Comparison of ENCODE assay signal across 14 mouse cellular contexts in genomic region chr12:16872926-16873464, GRCm38 (mm10). TPM values are rescaled to one million over a fixed set of nuclear protein-coding genes. Genes with fewer than 3 reads are reported as not detected.
A peak's percentile ranks its signal among the peaks of the same experiment; 100 is the strongest.
DNase-seq lines count a peak whose midpoint lies in the region; TF ChIP-seq lines count a peak whose summit lies in the region.
"Had no signal": no experiment of that assay in that cellular context is flagged by ENCODE, and none has a peak within 500 bp of the region (broad histone marks: within the 10 kb centered on the region; RNA-seq: fewer than 3 reads in every experiment).

No protein-coding gene starts in this region.

- H3K4me3 ChIP-seq in layer of hippocampus, adult 2 months, result no peak overlapping the region
- H3K4me3 ChIP-seq in embryonic fibroblast, embryonic 13.5 days (ENCODE audit: insufficient read depth, low read length), result no peak overlapping the region
- H3K4me3 ChIP-seq: embryonic facial prominence, embryonic 13.5 days; limb, embryonic 10.5 days; megakaryocyte, embryonic 14.5 days had no signal

- peak overlapping the region; percentile 66 for H3K27ac ChIP-seq in layer of hippocampus, adult 2 months
- peak overlapping the region; percentile 75 for H3K27ac ChIP-seq in embryonic fibroblast, embryonic 13.5 days (ENCODE audit: insufficient read depth, low read length)
- H3K27ac ChIP-seq: limb, embryonic 10.5 days had no signal

- TF ChIP-seq POLR2A in embryonic fibroblast, embryonic 13.5 days (IDR thresholded peaks at IDR 0.05; ENCODE audit: low read depth, low read length), result no peak

- no peak for TF ChIP-seq CTCF in layer of hippocampus, adult 2 months (conservative IDR thresholded peaks at IDR 0.05)
- TF ChIP-seq CTCF in embryonic fibroblast, embryonic 13.5 days (IDR thresholded peaks at IDR 0.05; ENCODE audit: borderline replicate concordance, insufficient read depth, low read length), result no peak

- peaks cover 36% of the 10 kb centered on the region for H3K4me1 ChIP-seq in embryonic fibroblast, embryonic 13.5 days (ENCODE audit: control insufficient read depth, insufficient read depth, low read length)

- no peak for DNase-seq in layer of hippocampus, adult 2 months (ENCODE audit: low spot score in 2 of 2)
- DNase-seq in layer of hippocampus, adult 18-20 months (ENCODE audit: low spot score in 2 of 2), result no peak
- peak; percentile 24 for DNase-seq in 3134 (ENCODE audit: extremely low read depth, insufficient read length, low spot score)
- DNase-seq in 3T3-L1 (ENCODE audit: low read depth, low spot score), result peak; percentile 70
- no peak for DNase-seq in B cell, adult 2 months
- no peak for DNase-seq in embryo, embryonic 10.5 days (ENCODE audit: low spot score)
- DNase-seq: gastrocnemius, postnatal 14 days; kidney, adult 18-20 months; kidney, postnatal 14 days; lung, adult 18-20 months had no signal

RNA-seq across cellular contexts. Expression of gene Rock2, which starts 21.7 kb away (rescaled TPM):
- 100 to 1,000 TPM; 131 to 133 TPM for total RNA-seq in layer of hippocampus, adult 2 months (2021)
- 100 to 1,000 TPM; 129 to 140 TPM for total RNA-seq in layer of hippocampus, adult 18-20 months (2021)
- 168 and 255 TPM in 2 replicates for polyA plus RNA-seq in embryonic fibroblast, embryonic 13.5 days (2011; ENCODE audit: insufficient read length, low read depth, missing spikeins)

Comparison
In these comparisons a context has a peak if more than half of its experiments do, and no peak if none do; other contexts are left out.
1. DNase-seq: peak in 3134 (single experiment) and 3T3-L1 (single experiment); none in layer of hippocampus, adult 2 months (0 of 2), layer of hippocampus, adult 18-20 months (0 of 2), B cell, adult 2 months (0 of 2) and embryo, embryonic 10.5 days (single experiment).